Mouse (Mus musculus) kidney, adult 18-20 months (tissue): ENCODE results near the gene Pnpla1.

Source experiments
- DNase-seq: peaks from one replicate; pipeline ENCODE4 v3.0.0; 2021

The Pnpla1 gene

GRCm38 (mm10) chr17:28926380-28926779 lies 68.2 kb downstream of the Pnpla1 start:
- DNase-seq, result peak; percentile 86

- peak; percentile 65 for DNase-seq
Observed at GRCm38 (mm10) chr17:28926866-28927635, 68.8 kb downstream of the Pnpla1 start.

GRCm38 (mm10) chr17:28928004-28928403 lies 69.8 kb downstream of the Pnpla1 start:
- no peak for DNase-seq

- DNase-seq, result no peak
Observed at GRCm38 (mm10) chr17:28929369-28929768, 71.2 kb downstream of the Pnpla1 start.

- DNase-seq, result peak; percentile 95
Observed at GRCm38 (mm10) chr17:28930392-28931074, 72.3 kb downstream of the Pnpla1 start.

GRCm38 (mm10) chr17:28931436-28932211 lies 73.4 kb downstream of the Pnpla1 start:
- DNase-seq, result no peak

- no peak for DNase-seq
Observed at GRCm38 (mm10) chr17:28932274-28932673, 74.1 kb downstream of the Pnpla1 start.

- no peak for DNase-seq
Observed at GRCm38 (mm10) chr17:28934120-28934916, 76.1 kb downstream of the Pnpla1 start.

GRCm38 (mm10) chr17:28936133-28936532 lies 77.9 kb downstream of the Pnpla1 start:
- no peak for DNase-seq

GRCm38 (mm10) chr17:28936622-28937345 lies 78.6 kb downstream of the Pnpla1 start:
- peak; percentile 76 for DNase-seq
